Mouse (Mus musculus): ENCODE data around the gene Olfr1311.

DNA sequence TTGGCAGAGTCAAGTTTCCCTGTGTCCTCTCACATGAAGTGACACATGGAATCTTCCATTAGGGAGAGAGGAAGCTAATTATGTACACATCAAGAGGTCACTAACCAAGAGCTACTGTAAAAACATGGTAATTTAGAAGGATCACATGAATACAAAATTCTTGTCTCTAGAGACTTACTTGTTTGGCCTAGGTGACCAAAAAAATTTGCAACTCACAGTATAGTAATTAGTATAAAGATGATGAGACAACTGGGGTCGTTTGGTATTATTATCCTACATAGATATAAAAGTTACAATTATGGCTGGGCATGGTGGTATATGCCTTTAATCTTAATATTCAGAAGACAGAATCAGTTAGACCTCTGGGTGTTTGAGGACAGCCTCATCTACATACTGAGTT is 25.9 kb upstream of the Olfr1311 start, which contains the start of gene Olfr1312:
- TF ChIP-seq EP300 (IDR thresholded peaks at IDR 0.05; ENCODE audit: insufficient read depth, low read depth, low read length), result no peak
- TF ChIP-seq POLR2A (IDR thresholded peaks at IDR 0.05; ENCODE audit: insufficient read depth, low read length), result no peak
- TF ChIP-seq CTCF (IDR thresholded peaks at IDR 0.05; ENCODE audit: low read depth, low read length), result no peak

All from ES-Bruce4 (cell line).